Mouse (Mus musculus) embryonic facial prominence, embryonic 11.5 days (tissue): Measurements from ENCODE around the gene Abhd14b. TPM values are rescaled to one million over a fixed set of nuclear protein-coding genes. Genes with fewer than 3 reads are reported as not detected.
"Not testable (repeated sequence)": the region's sequence is repeated elsewhere in the genome, so short reads cannot be mapped to it uniquely, and the experiment has no call there.

Experiments used
- ATAC-seq: fragments of 200-750 bp; cut with Nextera tagmentation; replicated peaks from 2 replicates; pipeline ENCODE4 v1.8.0; 2017; ENCODE audit warnings: low read depth; ENCODE audit not compliant: insufficient number of reproducible peaks, low FRiP score, low TSS enrichment
- DNase-seq: peaks from one replicate; pipeline ENCODE4 v3.0.0-alpha.2; 2015; ENCODE audit warnings: low spot score
- H3K27ac ChIP-seq: fragments of 300-500 bp; sonication (generic); replicated peaks from 2 replicates; pipeline ENCODE4 v1.5.1; 2014; ENCODE audit warnings: mild to moderate bottlenecking, low read depth, low read length, control low read depth
- H3K27me3 ChIP-seq: fragments of 300-500 bp; sonication (generic); 2 replicates; pipeline ENCODE4 v1.6.1; 2014; ENCODE audit warnings: mild to moderate bottlenecking, low read length, moderate library complexity, mixed read lengths; ENCODE audit not compliant: control insufficient read depth, insufficient read depth
- H3K36me3 ChIP-seq: fragments of 300-500 bp; sonication (generic); replicated peaks from 2 replicates; pipeline ENCODE4 v1.6.1; 2014; ENCODE audit warnings: low read depth, mild to moderate bottlenecking, low read length, moderate library complexity, mixed read lengths; ENCODE audit not compliant: control insufficient read depth, insufficient read depth
- H3K4me1 ChIP-seq: fragments of 300-500 bp; sonication (generic); 2 replicates; pipeline ENCODE4 v1.6.1; 2014; ENCODE audit warnings: low read length, mixed read lengths; ENCODE audit not compliant: control insufficient read depth, insufficient read depth
- H3K4me2 ChIP-seq: fragments of 300-500 bp; sonication (generic); 2 replicates; pipeline ENCODE4 v1.6.1; 2014; ENCODE audit warnings: low read depth, mild to moderate bottlenecking, control low read depth, low read length, moderate library complexity
- H3K4me3 ChIP-seq: fragments of 300-500 bp; sonication (generic); 2 replicates; pipeline ENCODE4 v1.5.1; 2014; ENCODE audit warnings: low read depth, low read length, control low read depth
- H3K9ac ChIP-seq: fragments of 300-500 bp; sonication (generic); replicated peaks from 2 replicates; pipeline ENCODE4 v1.6.1; 2014; ENCODE audit warnings: mild to moderate bottlenecking, control low read depth, low read length
- H3K9me3 ChIP-seq: fragments of 300-500 bp; sonication (generic); replicated peaks from 2 replicates; pipeline ENCODE4 v1.6.1; 2016; ENCODE audit warnings: mild to moderate bottlenecking, low read length, inconsistent platforms, mixed read lengths; ENCODE audit not compliant: control insufficient read depth
- WGBS: fragments of 180-500 bp; shearing (Covaris S2); extraction: QIAGEN DNeasy Blood & Tissue Kit; methylation state at CpG from one replicate; pipeline ENCODE4 v1.1.7; 2014; 5-methylcytosine and 5-hydroxymethylcytosine counted together
- polyA plus RNA-seq: library from polyadenylated mRNA; unstranded; fragments of >200 nt; fragmentation: Nextera tagmentation; extraction: Ambion mirVana; gene quantifications from 2 replicates; pipeline ENCODE4 v1.2.1, GENCODE M21; 2014

Abhd14b gene
- polyA plus RNA-seq, 1 experiment from 2014 or later: 4.9 TPM

- Histone ChIP-seq H3K4me1 (no peaks in the 10 kb centered on the region), H3K4me3 (no peak overlapping the region), H3K27ac (no peak overlapping the region), H3K36me3 (peaks cover 6% of the 10 kb centered on the region), H3K27me3 (no peaks in the 10 kb centered on the region), H3K9ac (no peak overlapping the region), H3K4me2 (no peak overlapping the region), H3K9me3 (no peaks in the 10 kb centered on the region)
- DNase-seq (no peak), ATAC-seq (no peak)
- 89% methylated on average over 17 of the region's 17 CpGs for WGBS
Measured at GRCm38 (mm10) chr9:106482578-106483115, 35.4 kb downstream of the Abhd14b start.

- Histone ChIP-seq H3K4me3 (no peak overlapping the region), H3K27ac (no peak overlapping the region), H3K27me3 (no peaks in the 10 kb centered on the region), H3K4me1 (no peaks in the 10 kb centered on the region), H3K9ac (no peak overlapping the region), H3K4me2 (no peak overlapping the region), H3K9me3 (no peaks in the 10 kb centered on the region), H3K36me3 (peaks cover 6% of the 10 kb centered on the region)
- DNase-seq (no peak), ATAC-seq (no peak)
- WGBS: 97% methylated on average over 10 of the region's 10 CpGs
Measured at GRCm38 (mm10) chr9:106483136-106483535, 35.9 kb downstream of the Abhd14b start.

- DNase-seq (no peak), ATAC-seq (no peak)
- H3K4me3 ChIP-seq: no peak overlapping the region
- no peaks in the 10 kb centered on the region for H3K4me1 ChIP-seq
- no peaks in the 10 kb centered on the region for H3K27me3 ChIP-seq
- H3K27ac ChIP-seq: no peak overlapping the region
- peaks cover 6% of the 10 kb centered on the region for H3K36me3 ChIP-seq
- H3K9me3 ChIP-seq: no peaks in the 10 kb centered on the region
- H3K9ac ChIP-seq: no peak overlapping the region
- H3K4me2 ChIP-seq: no peak overlapping the region
- WGBS: 88% methylated on average over 17 of the region's 17 CpGs
Measured at GRCm38 (mm10) chr9:106483606-106484005, 36.3 kb downstream of the Abhd14b start.

- Histone ChIP-seq H3K27ac (no peak overlapping the region), H3K9me3 (no peaks in the 10 kb centered on the region), H3K4me2 (no peak overlapping the region), H3K36me3 (peaks cover 6% of the 10 kb centered on the region), H3K27me3 (no peaks in the 10 kb centered on the region), H3K9ac (no peak overlapping the region), H3K4me1 (no peaks in the 10 kb centered on the region), H3K4me3 (no peak overlapping the region)
- no peak for ATAC-seq
- no peak for DNase-seq
- 84% methylated on average over 10 of the region's 10 CpGs for WGBS
Measured at GRCm38 (mm10) chr9:106485076-106485475, 37.8 kb downstream of the Abhd14b start.

- H3K27me3 ChIP-seq, DNase-seq, H3K4me3 ChIP-seq, H3K36me3 ChIP-seq, H3K9ac ChIP-seq, H3K27ac ChIP-seq, H3K4me1 ChIP-seq, H3K4me2 ChIP-seq, ATAC-seq, H3K9me3 ChIP-seq: not testable (repeated sequence)
- 74% methylated on average over 6 of the region's 6 CpGs for WGBS
Measured at GRCm38 (mm10) chr9:106487602-106488001, 40.3 kb downstream of the Abhd14b start.

- no peak for DNase-seq
- Histone ChIP-seq H3K9ac (no peak within 1 kb of the TSS), H3K4me2 (no peak within 1 kb of the TSS), H3K27ac (no peak within 1 kb of the TSS), H3K9me3 (no peaks in the 10 kb centered on the region), H3K4me1 (no peaks in the 10 kb centered on the region), H3K27me3 (no peaks in the 10 kb centered on the region), H3K4me3 (no peak within 1 kb of the TSS), H3K36me3 (no peaks in the 10 kb centered on the region)
- WGBS: 92% methylated on average over 6 of the region's 6 CpGs
- ATAC-seq: no peak
Measured at GRCm38 (mm10) chr9:106499667-106500066, 52.4 kb downstream of the Abhd14b start, which contains the start of gene Iqcf1. Gene Iqcf1 (plus strand): TSS chr9:106499967.

GRCm38 (mm10) chr9:106501846-106502245, 54.6 kb downstream of the Abhd14b start:
- 90% methylated on average over 22 of the region's 22 CpGs for WGBS
- Histone ChIP-seq H3K9me3 (no peaks in the 10 kb centered on the region), H3K36me3 (no peaks in the 10 kb centered on the region), H3K4me3 (no peak overlapping the region), H3K27me3 (no peaks in the 10 kb centered on the region), H3K27ac (no peak overlapping the region), H3K9ac (no peak overlapping the region), H3K4me1 (no peaks in the 10 kb centered on the region), H3K4me2 (no peak overlapping the region)
- DNase-seq (no peak), ATAC-seq (no peak)
